Mouse (Mus musculus): ENCODE measurements around the gene Lyz2.
"Not testable (repeated sequence)": the region's sequence is repeated elsewhere in the genome, so short reads cannot be mapped to it uniquely, and the experiment has no call there.

The Lyz2 gene

GRCm38 (mm10) chr10:117282049-117282448 is at the start of gene Lyz2:
Gene Lyz2, minus strand, starts transcription at chr10:117282321.
- DNase-seq (ENCODE audit: low spot score), result no peak

- DNase-seq (ENCODE audit: low spot score), result no peak
These were observed 48.4 kb upstream of the Lyz2 start for GRCm38 (mm10) chr10:117330521-117330920.

- no peak for DNase-seq (ENCODE audit: low spot score)
These were observed 41.7 kb upstream of the Lyz2 start for GRCm38 (mm10) chr10:117323782-117324181.

GRCm38 (mm10) chr10:117322630-117323029 is 40.5 kb upstream of the Lyz2 start:
- DNase-seq (ENCODE audit: low spot score), result no peak

GRCm38 (mm10) chr10:117320571-117320981 is 38.5 kb upstream of the Lyz2 start:
- no peak for DNase-seq (ENCODE audit: low spot score)

GRCm38 (mm10) chr10:117316391-117316790 is 34.3 kb upstream of the Lyz2 start:
- DNase-seq (ENCODE audit: low spot score), result no peak

GRCm38 (mm10) chr10:117313133-117313532 is 31.0 kb upstream of the Lyz2 start:
- DNase-seq (ENCODE audit: low spot score), result no peak

- no peak for DNase-seq (ENCODE audit: low spot score)
These were observed 30.0 kb upstream of the Lyz2 start for GRCm38 (mm10) chr10:117312168-117312567.

- DNase-seq (ENCODE audit: low spot score), result no peak
These were observed 22.2 kb upstream of the Lyz2 start for GRCm38 (mm10) chr10:117304371-117304770.

- DNase-seq (ENCODE audit: low spot score), result no peak
These were observed 19.6 kb upstream of the Lyz2 start for GRCm38 (mm10) chr10:117301688-117302087.

- DNase-seq (ENCODE audit: low spot score), result no peak
These were observed 17.9 kb upstream of the Lyz2 start for GRCm38 (mm10) chr10:117299901-117300520.

GRCm38 (mm10) chr10:117299106-117299505 is 17.0 kb upstream of the Lyz2 start:
- DNase-seq (ENCODE audit: low spot score), result no peak

- no peak for DNase-seq (ENCODE audit: low spot score)
These were observed 16.2 kb upstream of the Lyz2 start for GRCm38 (mm10) chr10:117298336-117298735.

GRCm38 (mm10) chr10:117292671-117293070 is 10.6 kb upstream of the Lyz2 start, which contains the start of gene Lyz1:
Gene Lyz1, minus strand, starts transcription at chr10:117292868.
- DNase-seq (ENCODE audit: low spot score), result no peak

- DNase-seq (ENCODE audit: low spot score), result not testable (repeated sequence)
These were observed 8.8 kb upstream of the Lyz2 start for GRCm38 (mm10) chr10:117290936-117291335.

GRCm38 (mm10) chr10:117290046-117290870 is 8.1 kb upstream of the Lyz2 start:
- DNase-seq (ENCODE audit: low spot score), result no peak

GRCm38 (mm10) chr10:117289034-117289505 is 6.9 kb upstream of the Lyz2 start:
- DNase-seq (ENCODE audit: low spot score), result not testable (repeated sequence)

- DNase-seq (ENCODE audit: low spot score), result no peak
These were observed 6.3 kb upstream of the Lyz2 start for GRCm38 (mm10) chr10:117288197-117289033.

GRCm38 (mm10) chr10:117287226-117287850 is 5.2 kb upstream of the Lyz2 start:
- no peak for DNase-seq (ENCODE audit: low spot score)

- DNase-seq (ENCODE audit: low spot score), result no peak
These were observed 4.3 kb upstream of the Lyz2 start for GRCm38 (mm10) chr10:117286366-117286970.

GRCm38 (mm10) chr10:117285584-117285983 is 3.5 kb upstream of the Lyz2 start:
- not testable (repeated sequence) for DNase-seq (ENCODE audit: low spot score)

Data from left cerebral cortex, adult 11 months (tissue).